Mouse (Mus musculus): ENCODE measurements around the gene Retreg1.

Gene Retreg1

GRCm38 (mm10) chr15:25843086-25843991 lies at the start of gene Retreg1:
Gene Retreg1 (plus strand): TSS chr15:25843180.
- peak; percentile 47 for DNase-seq (ENCODE audit: low read depth, low spot score)

GRCm38 (mm10) chr15:25794123-25794522 lies 48.9 kb upstream of the Retreg1 start:
- peak; percentile 71 for DNase-seq (ENCODE audit: low read depth, low spot score)

GRCm38 (mm10) chr15:25795496-25795895 lies 47.5 kb upstream of the Retreg1 start:
- DNase-seq (ENCODE audit: low read depth, low spot score), result no peak

DNA sequence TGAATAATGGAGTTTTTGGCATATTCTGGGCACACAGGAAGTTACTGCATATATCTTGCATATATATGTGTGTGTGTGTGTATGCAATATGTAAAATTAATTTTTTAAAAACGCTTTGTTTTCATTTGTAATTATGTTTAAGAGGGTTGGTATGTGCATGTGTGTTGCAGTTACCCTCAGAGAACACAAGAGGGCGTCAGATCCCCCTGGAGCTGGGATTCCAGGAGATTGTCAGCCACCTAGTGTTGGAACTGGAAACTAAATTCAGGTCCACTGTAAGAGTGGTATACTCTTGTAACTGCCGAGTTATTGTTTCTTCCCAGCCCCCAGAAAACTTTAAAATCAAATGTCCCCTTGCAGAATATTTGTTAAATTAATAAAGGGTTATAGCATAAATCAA lies 46.6 kb upstream of the Retreg1 start:
- DNase-seq (ENCODE audit: low read depth, low spot score), result peak; percentile 64

GRCm38 (mm10) chr15:25797179-25797578 lies 45.8 kb upstream of the Retreg1 start:
- no peak for DNase-seq (ENCODE audit: low read depth, low spot score)

DNA sequence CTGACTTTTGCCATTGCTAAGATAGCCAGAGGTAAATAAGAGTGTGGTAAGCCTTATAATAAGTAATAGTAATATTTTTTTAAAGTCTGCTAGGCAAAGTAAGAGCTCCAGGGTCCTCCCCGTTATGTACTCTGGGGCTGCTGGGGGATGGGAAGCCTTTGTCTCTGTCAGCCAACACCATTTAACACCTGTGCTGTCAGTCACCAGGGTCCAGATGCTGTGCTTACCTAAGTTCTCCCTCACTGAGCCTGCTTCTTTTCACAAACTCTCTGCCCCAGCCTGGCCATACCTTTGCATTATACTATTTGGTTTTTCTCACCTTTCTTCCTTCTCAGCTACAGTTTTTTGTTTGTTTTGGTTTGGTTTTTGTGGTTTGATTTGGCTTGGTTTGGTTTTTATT lies 45.1 kb upstream of the Retreg1 start:
- no peak for DNase-seq (ENCODE audit: low read depth, low spot score)

DNA sequence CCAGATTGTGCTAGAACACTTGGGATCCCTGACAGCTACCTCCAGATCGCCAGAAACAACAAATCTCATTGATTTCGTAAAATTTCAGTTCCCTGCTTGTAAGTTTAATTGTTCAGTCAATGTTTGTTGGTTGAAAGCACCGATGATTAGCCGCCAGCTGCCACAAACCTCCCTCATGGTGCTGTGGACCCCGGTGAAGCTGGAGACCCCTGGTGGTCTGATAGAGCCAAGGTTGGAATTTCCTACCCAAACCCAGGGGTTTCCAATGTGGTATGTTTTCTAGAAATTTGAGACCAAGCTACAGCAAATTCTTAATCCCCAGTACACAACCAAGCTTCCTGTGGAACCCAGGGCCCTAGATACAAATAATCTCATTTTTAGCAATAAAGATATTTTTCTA lies 41.3 kb upstream of the Retreg1 start:
- no peak for DNase-seq (ENCODE audit: low read depth, low spot score)

- no peak for DNase-seq (ENCODE audit: low read depth, low spot score)
Measured at GRCm38 (mm10) chr15:25802194-25802593, 40.8 kb upstream of the Retreg1 start.

DNA sequence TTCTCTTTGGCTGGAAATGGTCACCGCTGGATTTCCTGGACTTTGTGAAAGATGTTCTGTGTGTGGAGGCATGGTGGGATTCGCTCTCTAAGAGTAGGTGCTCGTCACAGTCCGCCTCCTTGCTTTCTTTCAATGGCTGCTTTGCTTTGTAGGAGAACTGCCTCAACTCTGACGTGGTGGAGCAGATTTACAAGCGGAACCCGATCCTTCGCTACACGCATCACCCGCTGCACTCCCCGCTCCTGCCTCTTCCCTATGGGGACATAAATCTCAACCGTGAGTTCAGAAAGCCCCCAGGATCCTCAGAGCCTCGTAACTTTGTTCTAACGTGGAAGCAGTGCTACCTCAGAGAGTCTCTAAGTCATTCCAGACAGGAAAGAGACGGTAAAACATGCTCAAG lies 39.9 kb upstream of the Retreg1 start:
- peak; percentile 76 for DNase-seq (ENCODE audit: low read depth, low spot score)

- DNase-seq (ENCODE audit: low read depth, low spot score), result peak; percentile 58
Measured at GRCm38 (mm10) chr15:25805336-25806110, 37.5 kb upstream of the Retreg1 start.

DNA sequence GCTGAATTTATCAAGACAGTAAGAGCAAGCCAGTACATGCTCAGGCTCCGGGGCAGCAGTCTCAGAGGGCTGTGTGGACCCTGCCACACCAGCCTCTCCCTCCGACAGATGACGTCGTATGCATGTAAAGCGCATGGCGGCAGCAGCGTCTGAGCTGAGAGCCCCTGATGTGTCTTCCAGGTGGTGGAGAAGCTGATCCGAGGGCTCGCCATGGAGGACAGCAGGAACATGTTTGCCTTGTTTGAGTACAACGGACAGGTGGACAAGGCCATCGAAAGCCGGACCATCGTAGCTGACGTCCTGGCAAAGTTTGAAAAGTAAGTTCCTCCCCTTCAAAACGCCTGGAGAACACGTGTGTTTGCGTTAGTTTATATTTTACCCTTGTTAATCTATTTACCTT lies 36.6 kb upstream of the Retreg1 start:
- DNase-seq (ENCODE audit: low read depth, low spot score), result no peak

- no peak for DNase-seq (ENCODE audit: low read depth, low spot score)
Measured at GRCm38 (mm10) chr15:25806878-25807277, 36.1 kb upstream of the Retreg1 start.

DNA sequence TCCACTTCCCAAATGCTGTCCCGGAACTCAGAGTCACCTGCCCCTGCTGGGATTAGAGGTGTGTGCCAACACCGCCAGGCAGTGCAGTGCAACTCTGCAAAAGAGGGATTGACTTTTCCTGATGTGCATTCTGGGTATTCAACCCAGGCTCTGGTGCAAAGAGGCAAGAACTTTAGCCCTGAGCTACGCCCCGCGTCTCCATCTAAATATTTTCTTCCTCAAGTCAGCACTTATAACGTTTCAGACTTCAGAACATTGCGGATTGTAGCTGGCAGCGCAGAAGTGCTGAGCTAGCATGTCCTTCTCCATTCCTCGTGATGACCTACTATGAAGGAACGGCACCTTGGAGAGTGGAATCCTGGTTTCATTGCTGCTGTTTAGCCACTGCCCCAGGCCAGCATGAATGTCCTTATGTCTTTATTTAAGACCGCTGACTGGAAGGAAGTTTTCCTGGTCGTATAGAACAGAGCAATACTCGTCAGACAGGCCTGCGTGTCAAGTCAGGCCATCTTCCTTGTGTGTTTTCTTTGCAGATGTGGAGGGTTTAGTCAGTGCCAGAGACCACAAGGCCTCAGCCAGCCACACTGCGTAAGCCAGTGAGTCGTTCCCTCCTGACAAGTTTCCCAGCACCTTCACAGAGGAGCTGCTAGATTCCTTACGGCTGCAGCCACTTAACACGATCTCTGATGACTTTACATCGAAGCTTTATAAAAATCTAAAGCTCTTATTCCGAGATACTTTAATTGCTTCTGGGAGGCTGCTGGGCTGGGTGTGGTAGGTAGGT lies 34.1 kb upstream of the Retreg1 start:
- DNase-seq (ENCODE audit: low read depth, low spot score), result no peak

- no peak for DNase-seq (ENCODE audit: low read depth, low spot score)
Measured at GRCm38 (mm10) chr15:25809669-25810068, 33.3 kb upstream of the Retreg1 start.

DNA sequence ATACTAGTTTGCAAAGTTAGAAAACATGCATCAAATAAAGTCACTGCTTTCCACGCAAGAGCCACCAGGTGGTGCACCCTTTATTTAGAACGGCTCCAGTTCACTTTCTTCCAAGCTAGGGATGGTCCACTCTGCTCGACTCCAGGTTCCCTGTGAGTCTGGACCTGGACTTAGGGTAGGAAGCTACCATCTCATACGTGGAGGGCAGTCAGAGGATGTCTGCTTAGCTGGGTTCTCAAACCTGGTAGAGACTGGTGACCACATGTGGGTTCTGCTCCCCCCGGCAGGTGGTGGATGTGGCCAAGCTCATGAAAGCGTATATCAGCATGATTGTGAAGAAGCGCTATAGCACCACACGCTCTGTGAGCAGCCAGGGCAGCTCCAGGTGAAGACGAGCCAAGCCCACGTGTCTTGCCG lies 31.1 kb upstream of the Retreg1 start:
- no peak for DNase-seq (ENCODE audit: low read depth, low spot score)

DNA sequence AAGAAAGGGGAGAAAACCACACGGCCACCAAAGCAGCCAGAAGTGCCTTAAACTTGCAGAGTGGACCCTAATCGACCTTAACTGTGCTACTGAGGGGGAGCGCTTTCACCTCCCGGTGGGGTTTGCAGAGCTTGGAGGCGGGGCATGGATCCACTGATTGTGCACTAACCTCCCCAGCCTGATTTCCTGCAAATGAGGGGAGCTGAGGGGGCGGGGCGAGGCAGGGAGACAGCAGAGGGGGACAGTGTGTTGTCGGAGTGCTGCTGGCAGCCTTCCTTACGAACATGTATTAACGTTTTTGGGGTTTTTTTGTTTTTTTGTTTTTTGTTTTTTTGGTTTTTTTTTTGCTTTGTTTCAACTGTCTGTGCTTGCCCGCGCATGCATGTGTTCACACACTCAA lies 30.5 kb upstream of the Retreg1 start:
- no peak for DNase-seq (ENCODE audit: low read depth, low spot score)

DNA sequence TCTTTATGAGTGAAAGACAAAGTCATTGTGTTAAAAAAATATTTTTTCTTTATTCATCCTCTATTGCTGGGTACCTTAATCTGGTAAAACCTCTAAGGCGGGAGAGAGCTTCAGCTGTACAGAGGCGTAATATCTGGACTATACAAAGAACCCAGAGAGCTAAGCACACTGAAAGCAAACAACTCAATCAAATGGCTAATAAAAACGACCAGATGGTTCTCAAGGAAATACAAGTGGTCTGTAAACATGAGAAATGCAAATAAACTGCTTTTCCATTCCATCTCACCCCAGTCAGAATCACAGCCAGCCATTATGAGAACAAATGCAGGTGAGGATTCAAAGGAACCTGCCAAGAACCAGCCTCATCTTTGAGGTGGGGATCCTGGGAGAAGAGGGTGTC lies 28.4 kb upstream of the Retreg1 start:
- no peak for DNase-seq (ENCODE audit: low read depth, low spot score)

GRCm38 (mm10) chr15:25817191-25817590 lies 25.8 kb upstream of the Retreg1 start:
- DNase-seq (ENCODE audit: low read depth, low spot score), result no peak

DNA sequence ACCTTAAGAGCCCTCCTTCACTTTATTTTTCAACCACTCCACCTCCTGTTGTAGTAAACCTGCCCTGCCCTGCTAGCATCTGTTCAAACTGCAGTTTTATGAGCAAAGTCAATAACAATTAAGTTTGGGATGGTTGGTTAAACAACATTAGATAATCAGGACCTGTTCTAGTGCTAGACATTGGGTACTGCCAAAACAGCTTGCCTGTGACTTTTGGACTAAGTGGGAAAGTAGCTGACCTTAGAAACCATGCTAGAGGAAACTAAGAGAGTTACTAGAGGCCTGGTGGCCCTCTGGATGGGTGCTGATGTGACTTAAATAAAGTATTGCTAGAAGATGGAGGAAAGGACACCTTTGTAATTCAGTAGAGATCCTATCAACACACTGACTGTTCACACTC lies 21.0 kb upstream of the Retreg1 start:
- no peak for DNase-seq (ENCODE audit: low read depth, low spot score)

DNA sequence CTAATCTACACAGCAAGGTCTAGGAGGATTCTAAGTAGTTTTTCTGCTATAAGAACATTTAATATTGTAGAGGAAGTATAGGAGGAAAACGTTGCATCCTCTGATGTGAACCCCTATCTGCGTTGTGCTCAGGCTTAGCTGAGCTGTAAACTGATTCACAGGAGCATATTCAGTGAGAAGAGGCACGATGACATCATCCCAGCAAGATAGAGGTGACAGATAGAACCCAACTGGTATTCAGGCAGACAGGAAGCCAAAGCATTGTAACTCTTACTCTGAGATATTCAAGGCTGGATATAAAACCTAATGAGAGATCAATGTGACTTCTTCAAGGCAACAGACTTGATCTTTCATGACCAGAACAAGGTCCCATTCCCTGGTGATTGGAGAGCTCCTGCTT lies 20.3 kb upstream of the Retreg1 start:
- DNase-seq (ENCODE audit: low read depth, low spot score), result no peak

GRCm38 (mm10) chr15:25826531-25826961 lies 16.4 kb upstream of the Retreg1 start:
- no peak for DNase-seq (ENCODE audit: low read depth, low spot score)

DNA sequence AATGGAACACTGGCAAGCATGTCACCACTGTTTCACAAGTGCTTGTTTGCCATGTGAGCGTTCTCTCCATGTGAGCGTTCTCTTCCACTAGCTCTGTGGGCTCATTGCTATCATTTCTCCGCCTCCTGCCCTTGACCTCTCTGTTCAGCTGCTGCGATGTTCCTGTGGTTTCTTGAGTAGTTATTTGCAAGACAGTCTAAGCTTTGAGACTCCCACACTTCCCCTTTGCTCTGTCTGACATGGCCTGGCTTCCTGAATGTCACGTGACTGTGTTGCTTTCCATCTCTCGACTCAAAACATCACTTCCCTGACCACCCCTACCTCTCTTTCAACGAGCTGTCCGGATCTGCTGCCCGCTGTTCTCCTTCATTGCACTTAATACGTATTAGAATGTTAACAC lies 14.5 kb upstream of the Retreg1 start:
- DNase-seq (ENCODE audit: low read depth, low spot score), result no peak

All from mesoderm, embryonic 11.5 days (tissue).